Mouse (Mus musculus): ENCODE results near the gene 1700001K19Rik. TPM values are rescaled to one million over a fixed set of nuclear protein-coding genes. Genes with fewer than 3 reads are reported as not detected.

Gene 1700001K19Rik
- total and polyA plus RNA-seq, 3 experiments, result 0.12 TPM; not detected in 2

GRCm38 (mm10) chr12:110636293-110636692, 46.1 kb downstream of the 1700001K19Rik start:
- intact Hi-C loops (cut with DNase I), result no loop called here
- no peak overlapping the region for H3K4me3 ChIP-seq
- TF ChIP-seq EP300 (IDR thresholded peaks at IDR 0.05; ENCODE audit: insufficient read depth, low read depth, low read length) (no peak), CTCF (IDR thresholded peaks at IDR 0.05) (no peak), POLR2A (IDR thresholded peaks at IDR 0.05; ENCODE audit: insufficient read depth, low read depth, low read length) (no peak)

GRCm38 (mm10) chr12:110630056-110630455, 52.4 kb downstream of the 1700001K19Rik start:
- no peak for DNase-seq
- Histone ChIP-seq H3K9ac (ENCODE audit: low read depth, low read length) (no peak overlapping the region), H3K4me1 (ENCODE audit: control insufficient read depth, insufficient read depth, low read length) (no peaks in the 10 kb centered on the region), H3K4me3 (no peak overlapping the region), H3K27me3 (ENCODE audit: control insufficient read depth, insufficient read depth, low read length) (no peaks in the 10 kb centered on the region), H3K36me3 (ENCODE audit: control insufficient read depth, insufficient read depth, low read length) (no peaks in the 10 kb centered on the region), H3K79me2 (replicated peaks; ENCODE audit: control insufficient read depth, insufficient read depth, low read length) (no peaks in the 10 kb centered on the region), H3K27ac (no peak overlapping the region)
- no peak for TF ChIP-seq CTCF (IDR thresholded peaks at IDR 0.05)
- TF ChIP-seq POLR2A (IDR thresholded peaks at IDR 0.05; ENCODE audit: insufficient read depth, low read depth, low read length), result no peak
- no peak for TF ChIP-seq EP300 (IDR thresholded peaks at IDR 0.05; ENCODE audit: insufficient read depth, low read depth, low read length)
- 91% methylated on average over 11 of the region's 11 CpGs for WGBS
- intact Hi-C loops (cut with DNase I), result loop anchor here (5.0 kb wide), 1 partner anchor 37 kb away; no protein-coding TSS in a partner anchor

More at GRCm38 (mm10) chr12:110636293-110636692, 46.1 kb downstream of the 1700001K19Rik start:
- WGBS, result 92% methylated on average over 12 of the region's 12 CpGs
- H3K36me3 ChIP-seq (ENCODE audit: control insufficient read depth, insufficient read depth, low read length), result no peaks in the 10 kb centered on the region
- DNase-seq, result no peak
- H3K79me2 ChIP-seq (replicated peaks; ENCODE audit: control insufficient read depth, insufficient read depth, low read length), result no peaks in the 10 kb centered on the region
- H3K27ac ChIP-seq, result no peak overlapping the region
- H3K9ac ChIP-seq (ENCODE audit: low read depth, low read length), result no peak overlapping the region
- H3K27me3 ChIP-seq (ENCODE audit: control insufficient read depth, insufficient read depth, low read length), result no peaks in the 10 kb centered on the region
- no peaks in the 10 kb centered on the region for H3K4me1 ChIP-seq (ENCODE audit: control insufficient read depth, insufficient read depth, low read length)

Small RNAs within 50 kb of the gene (microRNA-seq; reads per million reads assigned to microRNA genes)
- 0 reads per million in 2 experiments for gene Gm27299

Other genes with a start within 250 kb of the 1700001K19Rik start
- 10 to 100 TPM; 90.9 to 93.7 TPM for gene Ppp2r5c, start 235.5 kb downstream of the 1700001K19Rik start, total RNA-seq (2021)
- 41.7 and 73.9 TPM in 2 replicates for gene Ppp2r5c, start 235.5 kb downstream of the 1700001K19Rik start, polyA plus RNA-seq (2012; rRNA removed)
- gene Dync1h1, start 81.2 kb downstream of the 1700001K19Rik start, total RNA-seq (2021), result 100 to 1,000 TPM; 111 to 135 TPM
- 168 and 180 TPM in 2 replicates for gene Dync1h1, start 81.2 kb downstream of the 1700001K19Rik start, polyA plus RNA-seq (2012; rRNA removed)
- 100 to 1,000 TPM; 186 to 228 TPM for gene Hsp90aa1, start 20.1 kb upstream of the 1700001K19Rik start, total RNA-seq (2021)
- 47.5 and 99.5 TPM in 2 replicates for gene Hsp90aa1, start 20.1 kb upstream of the 1700001K19Rik start, polyA plus RNA-seq (2012; rRNA removed)
- gene Wdr20, start 55.3 kb upstream of the 1700001K19Rik start, total RNA-seq (2021), result 10 to 100 TPM; 28.6 to 30.9 TPM
- 14.5 and 20.1 TPM in 2 replicates for gene Wdr20, start 55.3 kb upstream of the 1700001K19Rik start, polyA plus RNA-seq (2012; rRNA removed)
- under 1 TPM; 0.36 to 0.86 TPM for gene Mok, start 158.3 kb upstream of the 1700001K19Rik start, total RNA-seq (2021)
- gene Mok, start 158.3 kb upstream of the 1700001K19Rik start, polyA plus RNA-seq (2012; rRNA removed), result 0.82 and 1.1 TPM in 2 replicates
- 10 to 100 TPM in 1 of 2 experiments, 1 to 10 TPM in 1; 9.1 to 10.3 TPM for gene Zfp839, start 167.6 kb upstream of the 1700001K19Rik start, total RNA-seq (2021)
- 4.8 and 8.2 TPM in 2 replicates for gene Zfp839, start 167.6 kb upstream of the 1700001K19Rik start, polyA plus RNA-seq (2012; rRNA removed)
- gene Cinp, start 206.5 kb upstream of the 1700001K19Rik start, total RNA-seq (2021), result 10 to 100 TPM; 27.3 to 31.1 TPM
- 27.1 and 30.1 TPM in 2 replicates for gene Cinp, start 206.5 kb upstream of the 1700001K19Rik start, polyA plus RNA-seq (2012; rRNA removed)
- gene Tecpr2, start 206.6 kb upstream of the 1700001K19Rik start, total RNA-seq (2021), result 1 to 10 TPM; 5.1 to 5.2 TPM
- gene Tecpr2, start 206.6 kb upstream of the 1700001K19Rik start, polyA plus RNA-seq (2012; rRNA removed), result 3.6 and 5.9 TPM in 2 replicates

Measured in heart, adult 2 months (tissue).